Mouse (Mus musculus) ES-E14 (cell line): ENCODE results near the gene Jsrp1.

Source experiments
- CHD2 ChIP-seq: IDR thresholded peaks from 2 replicates; pipeline ENCODE4 v1.6.1; 2014; ENCODE audit warnings: mild to moderate bottlenecking, low read depth, low read length, inconsistent platforms
- HCFC1 ChIP-seq: IDR thresholded peaks from 2 replicates; pipeline ENCODE4 v1.6.1; 2012; ENCODE audit warnings: low read length, inconsistent platforms, borderline replicate concordance; ENCODE audit not compliant: insufficient read depth
- MAFK ChIP-seq: IDR thresholded peaks from 2 replicates; pipeline ENCODE4 v1.6.1; 2014; ENCODE audit warnings: mild to moderate bottlenecking, low read depth, low read length, inconsistent platforms; ENCODE audit not compliant: insufficient read depth
- ZC3H11A ChIP-seq: IDR thresholded peaks from 2 replicates; pipeline ENCODE4 v1.6.1; 2012; ENCODE audit warnings: low read depth, mild to moderate bottlenecking, inconsistent platforms, low read length, borderline replicate concordance
- ZNF384 ChIP-seq: IDR thresholded peaks from 2 replicates; pipeline ENCODE4 v1.6.1; 2012; ENCODE audit warnings: low read depth, low read length, inconsistent platforms

DNA sequence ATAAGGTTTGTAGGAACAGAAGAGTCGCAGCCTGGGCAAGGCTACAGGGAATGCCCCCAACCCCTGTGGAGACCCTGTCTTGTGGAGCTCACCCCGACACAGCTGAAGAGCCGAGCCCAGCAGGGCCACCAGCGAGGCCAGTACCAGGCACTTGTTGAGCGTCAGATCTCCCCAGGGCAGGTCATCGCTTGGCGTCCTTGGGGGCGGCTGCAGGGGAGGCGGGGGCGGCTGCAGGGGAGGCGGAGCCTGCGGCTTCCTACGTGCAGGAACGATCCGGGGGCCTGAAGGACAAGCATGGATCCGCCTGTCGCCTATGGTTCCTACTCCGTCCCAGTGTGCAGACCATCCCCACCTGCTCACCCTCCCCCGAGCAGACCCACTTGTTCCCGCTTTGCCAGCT, 3.2 kb downstream of the Jsrp1 start:
- TF ChIP-seq MAFK (no peak), ZC3H11A (no peak), HCFC1 (no peak), ZNF384 (no peak), CHD2 (no peak)
